Mouse (Mus musculus) kidney, postnatal 36 days (tissue): ENCODE results near the gene Rab3d.
A peak's percentile ranks its signal among the peaks of the same experiment; 100 is the strongest.
"Not testable (repeated sequence)": the region's sequence is repeated elsewhere in the genome, so short reads cannot be mapped to it uniquely, and the experiment has no call there.

ENCODE experiments used
- DNase-seq, 2 experiments: peaks; one replicate each; pipeline ENCODE4 v3.0.0; 2021 to 2022; ENCODE audit warnings: mixed read lengths in 2 of 2

The Rab3d gene

GRCm38 (mm10) chr9:21904031-21904430, 14.0 kb downstream of the Rab3d start:
- no peak for DNase-seq

GRCm38 (mm10) chr9:21901223-21901820, 16.7 kb downstream of the Rab3d start:
- peak; percentile 79 to 82 for DNase-seq

- peak in 1 of 2 experiments; percentile 59 for DNase-seq
Observed at GRCm38 (mm10) chr9:21889229-21889628, 28.8 kb downstream of the Rab3d start.

DNA sequence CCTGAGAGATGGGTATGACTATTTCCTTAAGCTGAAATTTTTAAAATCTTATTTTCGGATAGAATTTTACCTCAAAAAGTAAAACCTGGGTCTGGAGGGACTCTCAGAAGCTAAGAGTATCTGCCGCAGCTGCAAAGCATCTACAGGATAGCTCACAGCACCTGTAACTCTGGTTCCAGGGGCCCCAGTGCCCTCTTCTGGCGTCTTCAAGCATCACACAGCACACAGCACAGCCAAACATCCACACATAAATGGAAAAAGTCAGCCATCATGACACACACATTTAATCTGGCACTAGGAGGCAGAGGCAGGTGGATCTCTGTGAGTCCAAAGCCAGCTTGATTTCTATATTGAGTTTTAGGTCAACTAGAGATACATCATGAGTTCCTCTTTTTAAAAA, 41.4 kb downstream of the Rab3d start:
- DNase-seq: peak in 1 of 2 experiments; percentile 33

GRCm38 (mm10) chr9:21872204-21872603, 45.8 kb downstream of the Rab3d start:
- DNase-seq: no peak

DNA sequence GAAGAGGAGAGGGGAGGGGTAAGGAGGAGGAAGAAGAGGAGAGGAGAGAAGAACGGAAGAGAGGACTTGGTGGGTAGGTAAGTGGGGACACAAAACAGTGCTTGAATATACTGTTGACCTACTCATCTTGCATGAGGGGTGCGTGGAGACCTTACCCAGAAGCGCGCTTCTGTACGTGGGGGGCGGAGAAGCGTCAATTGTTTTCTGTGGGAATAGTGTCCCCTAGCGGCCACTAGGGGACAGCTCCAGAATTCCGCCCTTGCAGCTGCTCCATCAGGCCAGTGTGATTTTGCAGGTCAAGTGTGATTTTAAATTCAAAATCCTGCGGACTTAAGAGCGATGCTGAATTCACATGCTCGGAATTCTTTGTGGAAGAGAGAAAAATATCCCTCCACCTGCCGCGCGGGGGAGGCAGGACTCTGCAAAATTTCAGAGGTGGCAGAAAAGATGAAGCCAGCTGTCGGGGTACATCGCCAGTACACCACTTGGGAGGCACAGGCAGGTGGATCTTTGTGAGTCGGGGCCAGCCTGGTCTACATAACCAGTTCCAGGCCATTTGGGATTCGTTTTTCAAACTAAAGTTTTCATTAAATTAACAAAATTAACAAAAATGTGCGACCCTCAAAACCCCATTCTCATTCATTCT, 47.0 kb downstream of the Rab3d start:
- DNase-seq: peak; percentile 49 to 73

DNA sequence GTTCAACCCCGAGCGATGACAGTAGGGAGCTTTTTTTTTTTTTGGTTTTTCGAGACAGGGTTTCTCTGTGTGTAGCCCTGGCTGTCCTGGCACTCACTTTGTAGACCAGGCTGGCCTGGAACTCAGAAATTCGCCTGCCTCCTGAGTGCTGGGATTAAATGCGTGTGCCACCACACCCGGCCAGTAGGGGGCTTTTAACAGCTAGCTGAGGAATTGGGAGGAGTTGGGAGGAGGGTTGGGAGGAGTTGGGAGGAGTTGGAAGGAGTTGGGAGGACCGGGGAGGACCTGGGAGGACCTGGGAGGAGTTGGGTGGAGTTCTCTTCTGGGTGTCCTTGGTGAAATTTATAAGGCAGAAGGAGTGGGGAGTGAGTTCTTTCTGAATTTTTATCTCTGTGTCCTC, 48.7 kb downstream of the Rab3d start:
- DNase-seq: peak; percentile 73 to 87

- no peak for DNase-seq
Observed at GRCm38 (mm10) chr9:21867726-21868125, 50.3 kb downstream of the Rab3d start.

DNA sequence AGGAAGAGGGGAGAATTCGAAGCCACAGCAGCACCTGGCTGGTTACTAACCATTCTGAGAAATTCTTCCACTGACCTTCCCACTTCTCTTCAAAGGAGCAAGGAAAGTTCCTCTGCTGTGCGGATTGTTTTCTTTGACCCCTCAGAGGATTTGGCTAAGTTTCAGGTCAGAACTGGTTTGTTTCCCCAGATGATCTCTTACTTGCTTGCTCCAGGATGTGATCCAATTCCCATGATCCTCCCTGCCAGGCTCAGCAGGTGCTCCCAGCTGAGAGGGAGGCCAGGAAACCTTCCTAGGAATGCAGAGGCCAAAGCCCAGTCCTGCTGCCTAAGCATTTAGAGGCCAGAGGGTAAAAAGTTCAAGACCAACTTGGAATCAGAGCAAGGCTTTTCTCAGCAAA, 51.4 kb downstream of the Rab3d start:
- DNase-seq: peak; percentile 75 to 86

GRCm38 (mm10) chr9:21865673-21866398, 52.2 kb downstream of the Rab3d start:
- no peak for DNase-seq

DNA sequence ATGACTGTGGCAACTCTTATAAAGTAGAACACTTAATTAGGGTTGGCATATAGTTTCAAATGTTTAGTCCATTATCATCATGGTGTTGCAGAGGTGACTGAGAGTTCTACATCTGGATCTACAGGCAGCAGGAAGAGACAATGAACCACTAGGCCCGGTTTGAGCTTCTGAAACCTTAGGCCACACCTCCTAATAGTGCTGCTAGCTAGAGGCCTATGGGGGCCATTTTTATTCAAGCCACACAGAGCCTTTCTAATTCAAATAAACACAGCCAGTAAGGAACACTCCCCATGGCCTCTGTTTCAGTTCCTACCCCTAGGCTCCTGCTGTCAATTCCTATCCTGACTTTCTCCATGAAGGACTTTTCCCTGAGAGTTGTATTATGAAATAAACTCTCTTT, 55.8 kb downstream of the Rab3d start:
- no peak for DNase-seq

DNA sequence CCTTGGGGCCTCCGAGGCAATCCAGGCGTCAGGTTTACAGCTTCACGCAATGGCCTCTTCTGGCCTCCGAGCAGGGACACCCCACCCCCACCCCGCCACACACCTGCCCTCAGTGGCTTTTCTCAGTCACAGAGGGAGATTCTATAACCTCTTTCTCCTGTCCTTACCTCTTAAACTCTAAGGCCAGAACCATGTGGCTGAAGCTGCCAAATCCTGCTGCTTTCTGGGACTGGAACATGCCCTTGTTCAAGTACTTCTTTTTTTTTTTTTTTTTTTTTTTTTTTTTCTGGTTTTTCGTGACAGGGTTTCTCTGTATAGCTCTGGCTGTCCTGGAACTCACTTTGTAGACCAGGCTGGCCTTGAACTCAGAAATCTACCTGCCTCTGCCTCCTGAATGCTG, 57.6 kb downstream of the Rab3d start:
- not testable (repeated sequence) for DNase-seq

- DNase-seq: no peak
Observed at GRCm38 (mm10) chr9:21859606-21860005, 58.4 kb downstream of the Rab3d start.

DNA sequence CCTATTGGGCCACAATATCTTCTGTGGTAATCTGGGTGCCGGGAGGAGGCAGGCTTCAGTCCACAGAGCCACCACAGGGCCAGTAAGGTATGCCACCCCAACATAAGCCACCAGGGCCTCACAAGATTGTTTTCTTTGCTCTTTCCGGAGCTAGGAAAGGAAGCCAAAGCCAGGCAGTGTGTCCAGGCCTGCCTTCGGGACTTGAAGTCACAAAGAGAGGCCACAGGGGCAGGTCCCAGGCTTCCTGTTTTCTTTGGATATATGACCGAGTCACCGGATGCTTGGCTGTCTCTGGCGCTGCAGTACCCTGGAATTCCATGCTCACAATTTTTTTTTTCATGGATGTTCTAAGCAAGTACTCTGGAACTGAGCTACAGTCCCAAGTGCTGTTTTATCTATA, 59.9 kb downstream of the Rab3d start:
- peak; percentile 84 to 91 for DNase-seq

DNA sequence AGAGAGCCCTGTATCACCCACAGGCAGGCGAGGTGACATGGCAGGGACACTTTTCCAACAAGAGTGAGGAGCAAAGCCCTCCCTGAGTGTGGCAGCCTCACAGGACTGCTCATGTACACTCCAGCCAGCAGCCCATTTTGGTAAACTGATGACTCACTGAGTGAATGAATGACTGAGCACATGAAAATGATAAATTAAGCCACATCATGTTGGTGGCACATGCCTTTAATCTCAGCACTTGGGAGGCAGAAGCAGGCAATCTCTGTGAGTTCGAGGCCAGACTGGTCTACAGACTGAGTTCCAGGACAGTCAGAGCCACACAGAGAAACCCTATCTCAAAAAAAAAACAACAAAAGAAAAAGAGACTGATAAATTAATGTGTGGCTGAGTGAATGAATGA, 60.5 kb downstream of the Rab3d start:
- DNase-seq: no peak
